Mouse (Mus musculus) small intestine, adult 2 months (tissue): ENCODE measurements around the gene Hoxc4.

Source experiments
- CTCF ChIP-seq: fragments of 200-500 bp; IDR thresholded peaks from 2 replicates; pipeline ENCODE4 v1.5.1; 2012; ENCODE audit warnings: low read depth, mild to moderate bottlenecking, control low read depth, inconsistent platforms, low read length, moderate library complexity, mixed read lengths; ENCODE audit not compliant: insufficient replicate concordance, insufficient read length; ENCODE audit errors: extremely low read depth
- POLR2A ChIP-seq: fragments of 200-500 bp; IDR thresholded peaks from 2 replicates; pipeline ENCODE4 v1.6.1; 2012; ENCODE audit warnings: low read depth, mild to moderate bottlenecking, control low read depth, inconsistent platforms, low read length, moderate library complexity

DNA sequence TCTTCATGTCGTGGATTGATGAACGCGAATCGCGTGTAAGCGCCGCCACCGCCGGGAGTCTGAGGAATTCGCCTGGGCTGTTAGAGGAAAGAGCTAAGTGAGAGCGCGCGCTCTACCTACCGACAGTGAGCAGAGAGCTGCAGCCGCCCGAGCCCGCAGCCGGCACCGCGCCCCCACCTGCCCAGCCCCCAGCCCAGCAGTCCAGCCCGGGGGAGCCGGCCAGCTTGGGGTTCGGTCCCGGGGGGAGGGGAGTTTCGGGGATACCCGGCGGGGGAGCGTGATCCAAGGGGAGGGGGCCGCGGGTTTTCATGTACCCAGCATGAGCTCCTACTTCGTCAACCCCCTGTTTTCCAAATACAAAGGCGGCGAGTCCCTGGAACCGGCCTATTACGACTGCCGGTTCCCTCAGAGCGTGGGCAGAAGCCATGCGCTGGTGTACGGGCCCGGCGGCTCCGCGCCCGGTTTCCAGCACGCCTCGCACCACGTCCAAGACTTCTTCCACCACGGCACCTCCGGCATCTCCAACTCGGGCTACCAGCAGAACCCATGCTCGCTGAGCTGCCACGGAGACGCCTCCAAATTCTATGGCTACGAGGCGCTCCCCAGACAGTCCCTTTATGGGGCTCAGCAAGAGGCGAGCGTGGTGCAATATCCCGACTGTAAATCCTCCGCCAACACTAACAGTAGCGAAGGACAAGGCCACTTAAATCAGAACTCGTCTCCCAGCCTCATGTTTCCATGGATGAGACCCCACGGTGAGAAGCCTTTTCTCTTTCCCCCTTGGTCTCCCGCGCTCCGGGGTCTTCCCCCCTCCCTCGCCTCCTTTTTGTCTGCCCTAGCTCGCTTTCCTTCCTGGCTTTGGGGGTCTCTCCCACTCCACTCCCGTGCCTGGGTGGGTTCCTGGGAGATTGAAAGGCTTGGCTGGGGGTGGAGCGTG, 28.0 kb upstream of the Hoxc4 start, which contains the start of gene Hoxc8:
- no peak for TF ChIP-seq CTCF
- TF ChIP-seq POLR2A = no peak
